Mouse (Mus musculus) liver, postnatal 0 days (tissue): ENCODE results near the gene Nepn.

Source experiments
- CTCF ChIP-seq: sonication (generic); IDR thresholded peaks from 2 replicates; pipeline ENCODE4 v1.5.1; 2016; ENCODE audit warnings: antibody characterized with exemption, low read depth
- EP300 ChIP-seq: IDR thresholded peaks from 2 replicates; pipeline ENCODE4 v1.6.1; 2016; ENCODE audit warnings: antibody characterized with exemption, low read depth, mild to moderate bottlenecking

GRCm38 (mm10) chr10:52384823-52385610 lies 3.8 kb upstream of the Nepn start:
- TF ChIP-seq CTCF (peak; percentile 92), EP300 (no peak)
